Mouse (Mus musculus) stomach, postnatal 0 days (tissue): ENCODE data around the gene Zc3h12a. TPM values are rescaled to one million over a fixed set of nuclear protein-coding genes. Genes with fewer than 3 reads are reported as not detected.
A peak's percentile ranks its signal among the peaks of the same experiment; 100 is the strongest.

Source experiments
- ATAC-seq: fragments of 200-750 bp; cut with Nextera tagmentation; 2 replicates; pipeline ENCODE4 v1.8.0; 2017; ENCODE audit not compliant: low FRiP score, low TSS enrichment
- DNase-seq: peaks from one replicate; pipeline ENCODE4 v3.0.0-alpha.2; 2016; ENCODE audit warnings: low spot score
- H3K27ac ChIP-seq: fragments of 300-500 bp; sonication (generic); replicated peaks from 2 replicates; pipeline ENCODE4 v1.5.1; 2014; ENCODE audit warnings: mild to moderate bottlenecking, control low read depth
- H3K27me3 ChIP-seq: fragments of 300-500 bp; sonication (generic); 2 replicates; pipeline ENCODE4 v1.6.1; 2014; ENCODE audit warnings: low read length; ENCODE audit not compliant: control insufficient read depth, insufficient read depth
- H3K36me3 ChIP-seq: fragments of 300-500 bp; sonication (generic); 2 replicates; pipeline ENCODE4 v1.6.1; 2014; ENCODE audit warnings: low read length, mixed read lengths; ENCODE audit not compliant: control insufficient read depth, insufficient read depth
- H3K4me1 ChIP-seq: fragments of 300-500 bp; sonication (generic); replicated peaks from 2 replicates; pipeline ENCODE4 v1.6.1; 2014; ENCODE audit warnings: antibody characterized with exemption; ENCODE audit not compliant: control insufficient read depth, insufficient read depth
- H3K4me2 ChIP-seq: fragments of 300-500 bp; sonication (generic); replicated peaks from 2 replicates; pipeline ENCODE4 v1.6.1; 2014; ENCODE audit warnings: low read depth, mild to moderate bottlenecking, control low read depth, moderate library complexity
- H3K4me3 ChIP-seq: fragments of 300-500 bp; sonication (generic); 2 replicates; pipeline ENCODE4 v1.5.1; 2014; ENCODE audit warnings: low read depth, low read length, control low read depth
- H3K9ac ChIP-seq: fragments of 300-500 bp; sonication (generic); 2 replicates; pipeline ENCODE4 v1.6.1; 2014; ENCODE audit warnings: mild to moderate bottlenecking, low read length, control low read depth, mixed read lengths
- H3K9me3 ChIP-seq: fragments of 300-500 bp; sonication (generic); 2 replicates; pipeline ENCODE4 v1.6.1; 2016; ENCODE audit warnings: low read length; ENCODE audit not compliant: control insufficient read depth
- CTCF ChIP-seq: IDR thresholded peaks from 2 replicates; pipeline ENCODE4 v1.5.1; 2016; ENCODE audit warnings: antibody characterized with exemption, low read depth, mild to moderate bottlenecking, moderate library complexity
- EP300 ChIP-seq: optimal IDR thresholded peaks from 2 replicates; pipeline ENCODE3; 2016; ENCODE audit warnings: antibody characterized with exemption
- WGBS: fragments of 180-500 bp; shearing (Covaris S2); extraction: QIAGEN DNeasy Blood & Tissue Kit; methylation state at CpG from one replicate; pipeline ENCODE4 v1.1.7; 2014; 5-methylcytosine and 5-hydroxymethylcytosine counted together
- polyA plus RNA-seq: library from polyadenylated mRNA; unstranded; fragments of >200 nt; fragmentation: Nextera tagmentation; extraction: Ambion mirVana; gene quantifications from 2 replicates; pipeline ENCODE4 v1.2.1, GENCODE M21; 2015

Zc3h12a gene
- polyA plus RNA-seq, 1 experiment from 2014 or later: 2.7 TPM

DNA sequence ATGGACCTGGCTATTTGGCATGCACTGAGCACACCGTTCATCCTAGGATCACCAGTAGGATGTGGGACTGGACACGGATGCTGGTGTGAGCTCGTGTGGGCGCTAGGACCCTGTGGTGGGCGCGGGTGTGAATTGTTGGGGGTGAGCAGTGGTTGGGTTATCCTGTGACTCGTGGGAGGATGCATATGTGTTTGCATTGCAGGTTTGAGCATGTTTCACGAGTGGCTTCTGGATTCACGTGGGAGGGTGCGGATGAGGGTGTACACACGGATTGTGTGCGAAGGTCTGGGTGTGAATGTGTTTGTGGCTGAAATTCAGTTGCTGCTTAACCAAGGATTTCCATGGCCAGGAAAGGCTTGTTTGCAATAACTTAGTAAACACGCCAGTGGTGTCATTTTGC, 45.1 kb upstream of the Zc3h12a start:
- no peak overlapping the region for H3K27ac ChIP-seq
- H3K27me3 ChIP-seq: no peaks in the 10 kb centered on the region
- H3K4me1 ChIP-seq: no peaks in the 10 kb centered on the region
- DNase-seq (no peak), ATAC-seq (no peak)
- no peaks in the 10 kb centered on the region for H3K9me3 ChIP-seq
- no peak overlapping the region for H3K4me3 ChIP-seq
- H3K9ac ChIP-seq: no peak overlapping the region
- TF ChIP-seq CTCF (no peak), EP300 (no peak)
- no peak overlapping the region for H3K4me2 ChIP-seq
- H3K36me3 ChIP-seq: no peaks in the 10 kb centered on the region
- 83% methylated on average over 13 of the region's 13 CpGs for WGBS

DNA sequence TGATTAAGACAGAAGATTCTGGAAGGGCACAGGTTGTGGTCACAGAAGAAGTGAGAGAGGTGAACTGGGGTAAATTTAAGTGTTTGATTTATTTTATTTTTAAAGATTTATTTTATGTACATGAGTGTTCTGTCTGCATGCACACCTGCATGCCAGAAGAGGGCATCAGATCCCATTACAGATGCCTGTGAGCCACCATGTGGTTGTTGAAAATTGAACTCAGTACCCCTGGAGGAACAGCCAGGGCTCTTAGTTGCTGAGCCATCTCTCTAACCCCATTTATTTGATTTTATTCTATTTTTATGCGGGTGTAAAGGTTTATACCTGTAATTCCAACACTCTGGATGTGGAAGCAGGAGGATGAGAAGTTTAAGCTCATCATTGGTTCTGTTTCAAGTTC, 40.1 kb upstream of the Zc3h12a start:
- H3K4me1 ChIP-seq: no peaks in the 10 kb centered on the region
- no peaks in the 10 kb centered on the region for H3K9me3 ChIP-seq
- WGBS: 86% methylated on average over 1 of the region's 1 CpGs
- peak; percentile 28; the same call in 1 of the 2 replicates for TF ChIP-seq CTCF
- TF ChIP-seq EP300: no peak
- H3K27ac ChIP-seq: no peak overlapping the region
- no peak for ATAC-seq
- no peaks in the 10 kb centered on the region for H3K27me3 ChIP-seq
- DNase-seq: no peak
- H3K36me3 ChIP-seq: no peaks in the 10 kb centered on the region
- H3K9ac ChIP-seq: no peak overlapping the region
- H3K4me2 ChIP-seq: no peak overlapping the region
- H3K4me3 ChIP-seq: no peak overlapping the region

DNA sequence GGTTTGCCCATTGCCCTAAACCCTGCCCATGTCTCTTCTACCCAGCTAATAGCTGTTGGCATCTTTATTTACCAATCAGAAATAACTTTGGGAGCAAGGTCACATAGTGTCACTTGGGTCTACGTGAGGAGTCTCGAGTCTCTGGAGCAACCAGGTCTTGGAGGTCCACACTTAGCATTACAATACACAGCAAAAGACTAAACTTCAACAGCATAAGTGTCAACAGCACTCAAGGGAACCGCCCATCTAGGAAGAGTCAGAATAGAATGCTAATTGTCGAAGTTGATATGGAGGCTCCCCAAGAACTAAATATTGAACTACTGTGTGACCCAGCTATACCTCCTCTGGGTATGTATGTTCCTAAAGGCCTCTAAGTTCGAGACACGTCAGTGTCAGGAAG, 37.2 kb upstream of the Zc3h12a start:
- H3K36me3 ChIP-seq: no peaks in the 10 kb centered on the region
- H3K9ac ChIP-seq: no peak overlapping the region
- DNase-seq: no peak
- H3K27me3 ChIP-seq: no peaks in the 10 kb centered on the region
- ATAC-seq: no peak
- no peak overlapping the region for H3K27ac ChIP-seq
- no peak for TF ChIP-seq EP300
- TF ChIP-seq CTCF: no peak
- no peaks in the 10 kb centered on the region for H3K4me1 ChIP-seq
- no peaks in the 10 kb centered on the region for H3K9me3 ChIP-seq
- 86% methylated on average over 6 of the region's 6 CpGs for WGBS
- H3K4me2 ChIP-seq: no peak overlapping the region
- H3K4me3 ChIP-seq: no peak overlapping the region

DNA sequence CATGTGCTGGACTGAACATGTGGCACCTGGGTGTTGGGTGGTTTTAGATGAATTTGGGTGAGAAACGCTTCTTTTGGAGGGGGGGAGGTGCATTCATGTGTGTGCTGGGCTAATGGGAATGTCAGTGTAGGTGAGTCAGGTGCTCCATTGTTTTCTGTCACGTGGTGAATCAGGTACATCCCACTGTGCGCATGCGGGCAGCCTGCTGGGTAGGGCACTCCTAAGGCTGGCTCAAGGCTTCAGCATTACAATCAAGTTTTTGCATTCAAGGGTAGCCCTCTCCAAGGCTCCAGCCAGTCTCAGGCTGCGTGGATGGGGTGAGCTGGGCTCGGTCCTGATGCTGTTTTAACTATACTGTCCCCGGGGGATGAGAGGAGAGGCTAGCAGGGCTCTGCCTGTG, 35.1 kb upstream of the Zc3h12a start:
- Histone ChIP-seq H3K27me3 (no peaks in the 10 kb centered on the region), H3K4me1 (no peaks in the 10 kb centered on the region), H3K9me3 (no peaks in the 10 kb centered on the region), H3K4me2 (no peak overlapping the region), H3K4me3 (no peak overlapping the region), H3K27ac (no peak overlapping the region), H3K9ac (no peak overlapping the region), H3K36me3 (no peaks in the 10 kb centered on the region)
- ATAC-seq (no peak), DNase-seq (no peak)
- TF ChIP-seq CTCF (no peak), EP300 (no peak)
- WGBS: 61% methylated on average over 7 of the region's 7 CpGs

DNA sequence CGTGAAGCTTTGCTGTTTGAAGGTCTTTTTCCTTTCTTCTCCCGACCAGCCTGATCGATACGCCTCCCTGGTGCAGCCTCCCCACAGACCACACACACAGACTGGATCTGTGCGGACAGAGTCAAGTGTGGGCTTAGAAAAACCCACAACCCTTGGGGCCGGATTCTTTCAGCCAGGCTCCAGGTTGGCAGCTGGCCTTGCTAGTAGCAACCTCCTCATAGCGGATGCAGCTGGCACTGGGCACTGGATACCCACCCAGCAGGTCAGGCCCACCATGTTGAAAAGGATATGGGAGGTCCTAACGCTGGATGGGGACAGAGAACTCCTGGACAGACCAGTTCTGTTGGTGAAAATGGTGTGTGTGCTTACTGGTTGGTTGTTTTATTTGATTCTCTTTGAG, 33.8 kb upstream of the Zc3h12a start:
- Histone ChIP-seq H3K27me3 (no peaks in the 10 kb centered on the region), H3K4me1 (no peaks in the 10 kb centered on the region), H3K4me3 (no peak overlapping the region), H3K9me3 (no peaks in the 10 kb centered on the region), H3K36me3 (no peaks in the 10 kb centered on the region), H3K9ac (no peak overlapping the region), H3K4me2 (no peak overlapping the region), H3K27ac (no peak overlapping the region)
- ATAC-seq (no peak), DNase-seq (no peak)
- WGBS: 56% methylated on average over 8 of the region's 8 CpGs
- TF ChIP-seq CTCF (no peak), EP300 (no peak)

DNA sequence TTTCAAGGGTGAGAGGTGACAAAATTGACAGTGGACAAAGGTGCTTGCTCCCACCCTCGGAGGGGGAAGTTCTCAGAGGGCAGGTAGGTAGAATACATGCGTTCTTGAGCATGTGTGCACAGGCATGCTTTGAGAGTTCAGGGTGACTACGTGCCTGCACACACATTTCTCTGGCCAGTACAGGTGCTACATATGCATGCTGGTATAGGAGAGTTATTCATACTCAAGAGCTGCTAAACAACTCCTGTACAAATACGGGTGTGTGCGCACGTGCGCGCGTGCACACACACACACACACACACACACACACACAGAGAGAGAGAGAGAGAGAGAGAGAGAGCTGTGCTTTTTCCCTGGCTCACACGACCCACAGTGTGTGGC, 33.3 kb upstream of the Zc3h12a start:
- no peak for TF ChIP-seq CTCF
- TF ChIP-seq EP300: no peak
- no peaks in the 10 kb centered on the region for H3K36me3 ChIP-seq
- DNase-seq: no peak

More for the DNA sequence above, 33.3 kb upstream of the Zc3h12a start:
- WGBS: 50% methylated on average over 10 of the region's 10 CpGs
- Histone ChIP-seq H3K4me1 (no peaks in the 10 kb centered on the region), H3K4me3 (no peak overlapping the region), H3K9me3 (no peaks in the 10 kb centered on the region), H3K27me3 (no peaks in the 10 kb centered on the region), H3K27ac (no peak overlapping the region; the same call in 1 of the 2 replicates), H3K9ac (no peak overlapping the region), H3K4me2 (peak overlapping the region; percentile 31; the same call in 1 of the 2 replicates)
- ATAC-seq: 0 out of 2 replicates have a peak, but pooled peaks have one; percentile 49
